Mouse (Mus musculus) natural killer cell, adult 2 months (primary cell): ENCODE results near the gene Ccdc184.
A peak's percentile ranks its signal among the peaks of the same experiment; 100 is the strongest.

Experiments used
- DNase-seq, 2 experiments: peaks; one replicate each; pipeline ENCODE4 v3.0.0; 2022; ENCODE audit warnings: low spot score in 2 of 2

The Ccdc184 gene

DNA sequence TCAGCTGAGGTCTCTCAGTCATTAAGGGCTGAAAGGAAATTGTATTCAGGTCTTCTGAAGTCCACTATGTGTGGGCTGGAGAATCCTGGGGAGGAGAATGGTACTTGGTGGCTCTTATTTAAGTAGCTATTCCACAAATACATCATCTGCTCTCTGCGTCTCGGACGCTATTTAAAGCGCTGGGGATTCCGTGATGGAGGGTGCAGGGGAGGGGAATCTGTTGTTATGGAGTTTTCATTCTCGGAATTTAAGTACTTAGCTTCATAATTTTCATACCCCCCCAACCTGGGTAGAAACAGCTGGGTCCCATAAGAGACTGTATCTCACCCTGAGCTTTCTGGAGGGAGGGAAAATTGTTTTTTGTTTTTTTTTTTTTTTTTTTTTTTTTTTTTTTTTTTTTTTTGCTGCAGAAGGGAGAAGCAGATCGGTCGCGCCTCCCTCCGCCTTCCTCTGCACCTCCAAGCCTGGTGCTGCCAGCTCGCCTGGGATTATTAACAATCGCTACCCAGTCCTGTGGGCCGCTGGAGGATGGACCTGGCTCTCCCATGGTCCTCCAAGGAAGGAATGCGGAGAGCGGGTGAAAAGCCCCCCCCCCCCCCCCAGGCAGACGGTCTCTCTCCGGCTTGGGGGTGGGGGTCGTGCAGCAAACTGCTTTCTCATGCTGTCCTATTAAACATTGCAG is at the start of gene Ccdc184:
Gene Ccdc184 (plus strand): TSS at position 196 of the 682 bp plus-strand sequence.
- no peak for DNase-seq

DNA sequence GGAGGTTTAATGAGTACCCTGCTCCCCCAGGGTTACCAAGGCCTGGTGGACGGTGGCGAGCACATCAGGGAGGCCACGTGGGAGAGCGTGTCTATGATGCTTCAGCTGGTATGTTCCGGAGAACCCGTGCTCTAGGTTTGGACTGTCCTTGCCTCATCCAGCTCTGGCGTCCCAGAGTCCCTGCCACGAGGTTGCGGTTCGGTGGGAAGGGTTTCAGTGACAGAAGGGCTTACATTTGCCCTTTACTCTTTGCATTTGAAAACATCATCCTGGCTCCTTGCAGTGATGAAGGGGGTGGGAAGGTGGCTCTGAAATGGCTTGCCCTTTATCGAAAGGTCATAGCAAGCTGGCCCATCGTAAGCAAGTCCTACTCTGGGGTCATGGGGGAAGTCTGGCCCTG is 47.6 kb upstream of the Ccdc184 start:
- DNase-seq: no peak

DNA sequence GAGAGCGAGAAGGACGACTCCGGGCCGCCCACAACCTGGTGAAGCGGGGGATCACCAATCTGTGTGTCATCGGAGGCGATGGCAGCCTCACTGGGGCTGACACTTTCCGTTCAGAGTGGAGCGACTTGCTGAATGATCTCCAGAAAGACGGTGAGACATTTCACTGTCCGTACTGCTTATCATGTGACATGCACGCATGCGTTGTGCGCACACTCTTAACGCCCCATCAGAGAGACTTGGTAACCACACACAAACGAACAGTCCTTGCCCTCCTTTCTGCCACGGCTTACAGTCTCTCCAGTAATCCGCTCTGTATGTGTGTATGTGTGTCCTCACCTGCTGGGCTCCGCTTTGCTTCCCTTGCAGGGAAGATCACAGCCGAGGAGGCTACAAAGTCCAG is 46.1 kb upstream of the Ccdc184 start:
- no peak for DNase-seq

DNA sequence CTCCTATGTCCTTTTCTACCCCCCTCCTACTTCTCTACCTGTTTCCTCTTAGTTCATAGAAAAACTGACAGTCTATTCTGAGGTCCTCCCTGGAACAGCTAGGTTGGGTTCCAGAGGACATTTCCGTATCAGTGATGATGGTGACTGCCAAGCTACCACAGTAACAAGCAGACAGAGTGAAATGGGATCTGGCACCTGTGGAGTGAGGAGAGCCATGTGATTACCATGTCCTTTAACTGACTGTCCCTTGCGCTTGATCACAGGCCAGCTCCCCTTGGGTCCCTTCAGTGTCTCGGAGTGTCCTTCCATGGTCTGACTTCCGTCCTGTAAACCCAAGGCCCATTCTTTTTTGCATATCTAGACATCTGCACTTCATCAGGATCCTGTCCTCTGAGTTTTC is 36.0 kb upstream of the Ccdc184 start:
- no peak for DNase-seq

DNA sequence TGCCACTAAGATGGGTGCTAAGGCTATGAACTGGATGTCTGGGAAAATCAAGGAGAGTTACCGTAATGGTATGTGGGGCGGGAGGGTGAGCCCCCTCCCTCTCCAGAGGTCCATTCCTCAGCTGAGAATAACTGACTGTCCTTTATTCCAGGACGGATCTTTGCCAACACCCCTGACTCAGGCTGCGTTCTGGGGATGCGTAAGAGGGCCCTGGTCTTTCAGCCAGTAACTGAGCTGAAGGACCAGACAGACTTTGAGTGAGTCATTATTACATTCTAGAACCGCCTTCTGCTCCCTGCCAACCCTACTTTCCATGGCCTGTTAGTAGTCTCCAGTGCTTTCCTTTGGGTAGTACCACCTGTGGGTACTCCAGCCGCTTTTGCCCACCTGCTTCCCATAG is 35.5 kb upstream of the Ccdc184 start:
- no peak for DNase-seq

DNA sequence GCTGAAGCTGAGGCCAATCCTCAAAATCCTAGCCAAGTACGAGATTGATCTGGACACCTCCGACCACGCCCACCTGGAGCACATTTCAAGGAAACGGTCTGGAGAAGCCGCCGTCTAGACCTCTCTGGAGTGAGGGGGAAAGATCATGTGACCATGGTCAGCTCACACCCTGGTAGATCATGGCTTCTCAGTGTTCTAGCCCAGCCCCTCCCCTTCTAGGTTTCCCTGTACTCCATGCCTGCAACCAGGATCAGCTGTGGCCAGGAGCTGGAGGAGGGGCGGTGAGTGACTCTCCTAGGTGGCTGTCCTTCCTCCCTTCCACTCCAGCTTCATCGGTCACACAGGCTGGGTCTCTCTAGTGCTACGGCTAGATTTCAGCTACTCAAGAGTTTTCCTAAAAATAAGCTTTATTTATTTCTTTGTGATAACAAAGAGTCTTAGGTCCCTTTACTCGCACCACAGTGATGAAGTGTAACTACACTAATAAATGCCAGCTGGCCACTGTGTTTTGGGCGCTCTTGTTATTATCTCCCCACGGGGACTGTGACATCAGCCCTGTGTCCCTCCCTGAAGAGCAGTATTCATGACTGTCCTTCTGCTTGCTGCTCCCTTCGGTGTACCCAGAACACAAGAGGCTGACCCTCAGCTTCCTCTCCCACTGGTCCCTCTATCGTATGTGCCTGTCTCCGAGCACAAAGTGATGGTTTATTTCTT is 34.9 kb upstream of the Ccdc184 start:
- DNase-seq: no peak

DNA sequence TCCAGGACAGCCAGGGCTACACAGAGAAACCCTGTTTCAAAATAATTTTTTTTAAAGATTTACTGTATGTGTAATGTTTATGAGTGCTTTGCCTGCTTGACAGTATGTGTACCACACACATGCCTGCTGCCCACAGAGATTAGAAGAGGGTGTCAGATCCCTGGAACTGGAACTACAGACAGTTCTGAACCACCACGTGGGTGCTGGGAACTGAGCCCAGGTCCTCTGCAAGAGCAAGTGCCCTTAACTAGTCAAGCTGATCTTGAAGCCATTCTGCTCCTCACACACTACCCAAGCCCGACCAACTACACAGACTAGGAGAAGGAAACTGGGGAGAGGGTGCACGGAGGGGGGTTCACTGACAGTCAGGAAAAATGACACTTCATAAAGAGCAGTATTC is 33.5 kb upstream of the Ccdc184 start:
- no peak for DNase-seq

DNA sequence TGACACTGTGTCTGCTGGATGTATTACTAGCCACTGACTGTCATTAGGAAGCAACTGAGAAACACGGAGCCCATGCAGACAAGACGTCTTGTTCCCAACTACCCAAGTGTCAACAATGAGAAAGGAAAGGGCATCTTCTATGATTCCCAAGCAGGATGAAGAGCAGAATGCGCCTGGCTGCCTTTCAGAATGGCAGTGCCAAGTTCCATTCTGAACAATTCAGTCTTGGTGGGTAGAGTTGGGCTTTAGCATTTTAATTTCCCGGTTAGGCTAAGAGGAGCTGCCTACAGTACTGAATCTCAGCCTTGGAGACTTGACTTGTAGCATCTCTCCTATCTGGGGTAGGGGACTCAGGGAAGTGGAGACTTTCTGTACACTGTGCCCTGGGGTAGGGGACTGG is 32.9 kb upstream of the Ccdc184 start:
- DNase-seq: no peak

DNA sequence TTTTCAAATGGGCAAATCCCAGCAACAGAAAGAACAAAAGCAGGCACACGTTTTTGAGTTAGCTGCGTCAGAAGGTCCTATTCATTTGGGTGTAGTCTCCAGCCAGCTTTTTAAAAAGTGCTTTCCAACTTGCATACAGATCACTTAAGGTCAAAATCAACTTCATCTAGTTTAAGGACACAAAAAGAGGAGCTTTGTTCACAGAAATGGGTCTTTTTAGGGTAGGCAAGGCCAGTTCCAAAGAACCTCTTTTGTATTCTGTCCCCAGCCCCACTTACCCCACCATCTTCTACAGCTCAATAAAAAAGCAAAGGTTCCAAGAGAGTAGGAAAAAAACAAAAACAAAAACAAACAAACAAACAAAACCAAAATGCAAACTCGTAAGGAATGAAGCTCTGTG is 32.3 kb upstream of the Ccdc184 start:
- DNase-seq: no peak

DNA sequence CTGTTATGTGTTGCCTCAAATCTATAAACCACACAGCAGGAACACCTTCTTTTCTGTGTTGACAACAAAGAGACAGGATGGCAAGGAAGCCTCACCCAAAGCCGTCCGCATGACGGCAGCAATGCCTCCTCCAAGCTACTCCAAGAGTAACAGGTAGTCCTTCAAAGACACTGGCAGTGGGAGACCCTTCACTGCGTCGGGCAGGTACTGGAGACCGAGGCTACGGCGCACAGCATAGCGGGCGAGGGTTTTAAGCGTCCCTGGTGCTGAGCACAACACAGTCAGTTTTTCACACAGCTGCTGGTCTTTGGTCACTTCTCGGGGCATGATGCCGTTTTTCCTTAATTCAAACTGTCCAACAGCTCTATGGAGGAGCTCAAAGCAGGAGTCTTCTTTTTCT is 31.3 kb upstream of the Ccdc184 start:
- DNase-seq: no peak

DNA sequence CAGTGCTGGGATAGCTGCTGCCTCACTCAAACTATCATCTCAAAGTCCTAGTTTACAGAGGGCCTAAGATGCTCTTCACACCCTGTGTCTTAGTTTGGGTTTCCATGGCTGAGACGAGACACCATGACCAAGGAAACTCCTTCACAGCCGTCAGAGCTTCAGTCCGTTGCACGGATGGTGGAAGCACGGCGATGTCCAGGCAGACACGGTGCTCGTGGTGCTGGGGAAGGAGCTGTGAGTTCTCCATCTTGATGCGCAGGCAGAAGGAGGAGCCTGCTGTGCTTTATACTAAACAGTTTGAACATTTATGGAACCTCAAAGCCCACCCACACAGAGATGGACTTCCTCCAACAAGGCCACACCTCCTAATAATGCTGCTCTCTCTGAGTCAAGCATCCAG is 30.1 kb upstream of the Ccdc184 start:
- no peak for DNase-seq

DNA sequence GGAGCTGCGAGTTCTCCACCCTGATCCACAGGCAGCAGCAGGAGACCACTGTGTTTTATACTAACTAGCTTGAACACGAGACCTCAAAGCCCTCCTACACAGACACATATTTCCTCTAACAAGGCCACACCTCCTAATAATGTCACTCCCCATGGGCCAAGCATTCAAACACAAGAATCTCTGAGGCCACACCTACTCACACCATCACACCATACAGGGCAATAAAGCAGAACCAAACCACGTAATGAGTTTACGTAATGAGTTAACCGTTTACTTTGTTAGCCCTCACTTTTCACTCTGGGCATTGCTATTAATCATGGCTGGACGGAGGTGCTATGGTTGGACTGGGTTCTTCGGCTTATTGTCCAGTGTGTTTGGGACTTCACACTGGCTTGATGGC is 27.2 kb upstream of the Ccdc184 start:
- DNase-seq: no peak

DNA sequence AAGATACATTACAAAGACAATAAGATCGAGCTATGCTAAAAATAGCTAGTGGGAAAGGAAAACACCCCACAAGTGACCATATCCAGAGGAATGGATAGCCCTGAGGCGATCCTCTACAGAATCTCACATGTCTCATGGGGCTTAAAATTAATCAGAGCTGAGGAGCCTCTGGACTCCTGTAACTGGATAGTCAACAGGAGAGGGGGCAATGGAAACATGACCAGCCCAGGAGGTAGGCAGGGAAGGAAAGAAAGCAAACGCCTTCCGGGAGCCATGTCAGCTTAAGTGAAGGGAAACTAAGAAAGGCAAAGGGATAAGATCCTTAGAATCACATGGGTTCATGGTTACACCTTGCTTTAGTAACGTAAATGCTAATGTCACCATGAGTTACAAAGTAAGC is 26.1 kb upstream of the Ccdc184 start:
- DNase-seq: no peak

DNA sequence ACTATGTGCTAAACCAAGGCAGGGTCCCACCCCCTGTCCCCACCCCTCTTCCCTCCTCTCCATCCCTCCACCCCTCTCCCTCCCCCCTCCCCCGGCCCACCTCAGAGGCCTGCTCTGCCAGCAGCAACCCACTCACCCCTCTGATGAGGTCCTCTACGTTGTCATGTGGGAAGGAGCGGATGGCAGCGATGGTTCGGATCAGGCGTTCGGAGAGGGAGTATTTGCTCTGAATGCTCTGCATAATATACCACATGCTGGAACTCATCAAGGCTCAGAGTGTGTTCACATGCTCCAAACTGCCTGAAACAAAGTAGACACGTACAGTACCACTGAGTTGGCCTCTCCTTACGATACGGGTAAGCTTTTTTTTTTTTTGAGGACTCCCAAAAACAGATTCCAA is 24.4 kb upstream of the Ccdc184 start:
- no peak for DNase-seq

DNA sequence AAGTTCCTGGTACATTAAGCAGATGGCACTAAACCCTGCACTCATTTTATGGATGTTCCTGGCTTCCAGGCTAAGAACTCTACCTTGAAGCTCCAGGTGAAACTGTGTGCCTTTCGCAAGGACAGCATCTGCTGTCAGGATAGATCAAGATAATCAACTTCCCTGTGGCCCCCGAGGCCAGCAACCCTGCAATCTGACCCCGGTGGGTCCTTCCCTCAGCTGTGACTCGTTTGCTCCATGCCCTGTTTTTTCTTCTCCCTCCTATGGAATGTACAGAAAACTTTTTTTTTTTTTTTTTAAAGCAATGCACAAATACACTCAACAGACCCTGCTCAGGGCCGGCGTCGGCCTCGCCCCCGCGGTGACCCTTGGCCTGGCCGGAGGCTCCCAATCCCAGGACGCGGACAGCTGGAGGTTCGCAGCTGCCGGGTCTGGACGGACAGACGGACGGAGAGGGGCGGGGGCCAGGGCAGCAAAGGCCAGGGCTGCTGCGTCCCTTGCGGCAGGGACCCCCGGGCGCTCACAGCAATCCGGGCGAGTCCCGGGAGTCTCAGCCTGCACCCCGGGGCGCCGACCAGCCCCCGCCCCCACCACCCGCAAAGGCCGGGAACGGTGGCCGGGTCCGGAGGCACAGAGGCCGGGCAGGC is 22.0 kb upstream of the Ccdc184 start:
- DNase-seq: no peak

DNA sequence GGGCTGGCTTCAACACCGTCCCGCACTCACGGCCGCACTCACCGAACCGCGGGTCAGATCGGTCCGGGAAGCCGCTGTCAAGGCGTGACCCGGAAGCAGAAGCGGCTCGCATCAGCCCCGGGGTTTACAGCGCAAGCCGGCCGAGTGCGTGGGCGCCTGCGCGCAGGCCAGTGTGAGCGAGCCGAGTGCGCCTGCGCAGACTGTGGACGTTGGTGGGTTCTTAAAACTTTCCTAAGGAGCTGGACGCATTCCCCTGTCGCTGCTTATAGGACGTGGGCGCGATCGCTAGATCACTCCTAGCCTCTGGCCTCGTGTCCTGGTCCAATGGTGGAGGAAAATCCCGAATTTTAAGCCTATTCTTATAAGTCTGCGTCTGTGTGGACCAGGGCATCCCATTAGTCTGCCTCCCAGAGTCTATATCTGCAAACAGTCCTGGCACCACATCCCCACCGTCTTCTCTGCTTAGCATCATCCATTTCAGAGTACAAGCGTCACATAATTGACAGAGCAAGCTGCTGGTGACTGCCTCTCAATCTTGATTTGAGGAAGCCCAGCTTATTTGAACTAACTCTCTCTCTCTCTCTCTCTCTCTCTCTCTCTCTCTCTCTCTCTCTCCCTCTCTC is 21.3 kb upstream of the Ccdc184 start:
- DNase-seq: peak; percentile 85 to 89

DNA sequence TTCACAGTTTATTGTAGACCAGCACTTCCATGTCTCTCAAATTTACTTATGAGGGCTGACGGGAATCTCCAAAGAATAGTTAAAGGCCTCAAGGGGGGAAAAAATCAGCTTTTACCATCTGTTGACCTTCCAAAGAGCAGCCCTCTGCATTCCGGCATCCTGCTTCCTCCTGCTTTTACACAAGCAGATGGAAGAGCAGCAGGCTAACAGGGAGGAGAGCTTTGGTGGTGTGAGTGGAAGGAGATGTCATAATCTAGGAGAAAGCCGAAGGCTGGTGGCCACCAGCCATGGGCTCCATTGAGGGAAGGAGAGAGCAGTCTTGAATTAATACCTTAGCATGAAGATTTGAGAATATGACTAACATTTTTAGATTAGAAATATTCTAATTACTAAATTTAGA is 18.6 kb upstream of the Ccdc184 start:
- no peak for DNase-seq

DNA sequence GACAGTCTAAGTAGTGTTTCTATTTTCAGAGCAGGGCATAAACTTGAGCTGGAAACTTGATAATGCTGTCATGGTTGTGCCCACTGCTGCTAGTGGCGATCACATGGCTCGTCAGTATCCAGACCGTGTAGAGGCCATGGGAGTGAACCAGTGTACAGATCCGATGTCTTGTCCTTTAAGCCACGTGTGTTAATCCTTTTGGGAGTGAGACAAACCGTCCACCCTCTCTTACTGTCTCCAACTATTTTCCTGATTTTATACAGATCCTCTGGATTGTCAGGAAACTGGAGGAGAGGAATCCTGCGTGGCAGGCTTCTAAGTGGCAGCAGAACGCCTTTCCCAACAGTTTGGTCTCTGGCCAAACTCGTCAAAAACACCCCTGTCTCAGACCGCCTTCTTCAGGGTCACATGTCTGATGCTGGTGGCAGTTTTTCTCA is 17.8 kb upstream of the Ccdc184 start:
- DNase-seq: no peak

DNA sequence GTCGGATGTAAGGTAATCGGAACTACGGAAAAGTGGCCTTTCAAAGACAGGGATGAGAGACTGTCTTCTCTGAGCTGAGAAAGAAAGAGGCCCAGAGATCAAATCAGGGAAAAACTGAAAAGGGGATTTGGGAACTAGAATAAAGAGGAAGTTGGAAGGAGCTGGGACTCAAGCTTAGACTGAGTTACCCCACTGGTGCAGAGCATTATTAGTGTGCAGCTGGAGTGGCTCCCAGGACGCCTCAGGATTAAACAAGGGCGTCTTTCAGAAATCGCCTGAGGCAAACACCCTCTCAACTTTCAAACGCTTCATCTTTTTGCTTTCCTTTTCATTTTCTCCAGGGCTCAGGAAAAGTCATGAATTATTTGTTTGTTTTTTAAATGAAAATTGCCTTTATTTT is 14.0 kb upstream of the Ccdc184 start:
- no peak for DNase-seq

DNA sequence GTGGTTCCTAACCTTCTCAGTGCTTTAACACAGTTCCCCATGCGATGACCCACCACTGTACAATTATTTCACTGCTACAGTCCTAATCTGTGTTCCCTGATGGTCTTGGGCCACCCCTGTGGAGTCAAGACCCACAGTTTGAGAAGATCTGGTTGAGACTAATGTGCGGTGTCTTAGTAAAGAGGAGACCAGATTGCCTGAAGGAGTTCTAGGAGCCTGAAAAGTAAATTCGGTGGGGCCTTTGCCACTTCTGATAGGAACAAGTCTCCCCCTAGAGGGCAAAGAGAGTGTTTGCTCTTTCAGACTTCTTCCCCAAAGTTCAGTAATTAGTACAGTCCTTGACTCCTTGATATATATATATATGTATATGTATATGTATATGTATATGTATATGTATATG is 13.3 kb upstream of the Ccdc184 start:
- DNase-seq: peak; percentile 27 to 29

DNA sequence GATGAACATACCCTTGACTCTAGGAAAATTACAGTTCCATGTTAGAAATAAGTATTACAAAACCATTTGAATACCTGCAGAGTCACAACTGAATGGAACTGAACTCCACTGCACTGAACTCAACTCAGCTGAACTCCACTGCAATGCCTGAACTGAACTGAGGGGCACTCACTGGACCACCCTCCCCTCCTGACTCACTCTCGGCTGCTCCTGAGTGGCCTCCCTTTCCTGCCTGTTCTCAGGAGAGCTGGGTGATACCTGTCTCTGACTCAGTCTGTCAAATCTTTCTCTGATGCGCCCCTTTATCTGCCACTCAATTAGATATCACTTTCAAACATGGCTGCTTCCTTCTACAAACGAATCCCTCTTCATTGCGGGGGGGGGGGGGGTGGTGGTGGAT is 12.8 kb upstream of the Ccdc184 start:
- no peak for DNase-seq

DNA sequence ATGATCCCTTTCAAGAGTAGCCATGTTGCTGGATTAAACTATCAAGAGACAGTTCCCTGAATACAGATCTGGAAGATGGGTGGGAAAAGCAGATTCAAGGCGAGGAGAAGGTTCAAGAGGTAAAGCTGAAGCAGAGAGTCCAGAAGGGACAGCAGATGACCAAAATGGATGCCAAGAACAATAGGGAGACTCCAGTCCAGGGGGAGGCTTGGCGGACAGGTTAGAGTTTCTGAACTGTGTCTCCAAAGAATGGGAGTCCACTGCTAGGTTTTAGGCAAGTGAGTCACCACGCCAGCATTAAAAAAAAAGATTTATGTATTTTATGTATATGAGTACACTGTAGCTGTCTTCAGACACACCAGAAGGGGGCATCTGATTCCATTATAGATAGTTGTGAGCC is 12.3 kb upstream of the Ccdc184 start:
- no peak for DNase-seq

DNA sequence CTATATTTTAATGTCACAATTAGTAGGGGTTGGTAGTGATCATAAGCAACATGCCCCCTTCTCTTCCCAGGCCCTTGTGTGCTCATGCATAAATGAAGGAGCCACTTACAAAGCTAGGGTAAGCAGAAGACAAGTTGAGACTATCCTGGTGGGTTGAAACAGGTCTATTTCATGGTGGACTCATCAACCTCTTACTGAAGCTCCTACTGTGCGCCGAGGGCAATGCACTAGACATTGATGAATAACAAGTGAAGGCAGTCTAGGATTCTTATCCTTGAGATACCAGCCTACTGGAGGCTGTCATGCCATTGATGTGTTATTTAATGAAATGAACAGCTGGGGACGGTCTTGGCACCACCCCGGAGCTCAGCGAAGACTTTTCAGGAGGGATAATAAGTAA is 11.7 kb upstream of the Ccdc184 start:
- no peak for DNase-seq
